8 mouse cellular contexts compared by ENCODE assay signal in genomic region chr16:92697737-92698611, GRCm38 (mm10).
DNase-seq lines count a peak whose midpoint lies in the region; ATAC-seq and TF ChIP-seq lines count a peak whose summit lies in the region.

No protein-coding gene starts in this region.

- no peaks in the 10 kb centered on the region for H3K36me3 ChIP-seq in forebrain, embryonic 11.5 days (ENCODE audit: control insufficient read depth, insufficient read depth, low read length)
- H3K36me3 ChIP-seq in hindbrain, embryonic 16.5 days (ENCODE audit: control insufficient read depth, insufficient read depth, low read length), result no peaks in the 10 kb centered on the region
- H3K36me3 ChIP-seq in lung, embryonic 16.5 days (ENCODE audit: control insufficient read depth, insufficient read depth, low read length), result no peaks in the 10 kb centered on the region
- no peaks in the 10 kb centered on the region for H3K36me3 ChIP-seq in small intestine, adult 2 months (ENCODE audit: control insufficient read depth, insufficient read depth, low read length)

- TF ChIP-seq CTCF in small intestine, adult 2 months (IDR thresholded peaks at IDR 0.05; ENCODE audit: extremely low read depth, insufficient read length, insufficient replicate concordance, low read depth, low read length), result no peak

- peaks cover 79% of the 10 kb centered on the region for H3K27me3 ChIP-seq in forebrain, embryonic 11.5 days (ENCODE audit: control insufficient read depth, insufficient read depth, low read length)
- H3K27me3 ChIP-seq in hindbrain, embryonic 16.5 days (replicated peaks; ENCODE audit: control insufficient read depth, insufficient read depth, low read length), result peaks cover 48% of the 10 kb centered on the region
- H3K27me3 ChIP-seq in lung, embryonic 16.5 days (ENCODE audit: control insufficient read depth, insufficient read depth, low read depth, low read length), result peaks cover 21% of the 10 kb centered on the region; the same call in 1 of the 2 replicates
- peaks cover 29% of the 10 kb centered on the region for H3K27me3 ChIP-seq in small intestine, adult 2 months (ENCODE audit: control insufficient read depth, insufficient read depth, low read length)

- no peaks in the 10 kb centered on the region for H3K9me3 ChIP-seq in forebrain, embryonic 11.5 days (ENCODE audit: control insufficient read depth, low read length)
- no peaks in the 10 kb centered on the region for H3K9me3 ChIP-seq in hindbrain, embryonic 16.5 days (ENCODE audit: control insufficient read depth, low read length)
- no peaks in the 10 kb centered on the region for H3K9me3 ChIP-seq in lung, embryonic 16.5 days (ENCODE audit: control insufficient read depth, low read length)

- peaks cover 25% of the 10 kb centered on the region for H3K4me1 ChIP-seq in forebrain, embryonic 11.5 days (replicated peaks; ENCODE audit: control insufficient read depth, insufficient read depth, low read length)
- H3K4me1 ChIP-seq in hindbrain, embryonic 16.5 days (ENCODE audit: control insufficient read depth, insufficient read depth, low read depth, low read length), result peaks cover 29% of the 10 kb centered on the region
- H3K4me1 ChIP-seq in lung, embryonic 16.5 days (replicated peaks; ENCODE audit: control insufficient read depth, insufficient read depth, low read length), result peaks cover 27% of the 10 kb centered on the region
- H3K4me1 ChIP-seq in small intestine, adult 2 months (ENCODE audit: control insufficient read depth, insufficient read depth, insufficient read length, low read length), result peaks cover 15% of the 10 kb centered on the region

- no peak overlapping the region for H3K27ac ChIP-seq in forebrain, embryonic 11.5 days (ENCODE audit: low read depth, low read length)
- H3K27ac ChIP-seq in hindbrain, embryonic 16.5 days (ENCODE audit: low read depth, low read length), result 0 out of 2 replicates have a peak overlapping the region, but pooled peaks have one; percentile 29
- H3K27ac ChIP-seq in lung, embryonic 16.5 days (ENCODE audit: low read length), result peak overlapping the region; percentile 95
- peak overlapping the region; percentile 48 for H3K27ac ChIP-seq in small intestine, adult 2 months (ENCODE audit: insufficient read depth, low read depth, low read length)

- peak overlapping the region; percentile 47 for H3K4me3 ChIP-seq in forebrain, embryonic 11.5 days (ENCODE audit: low read depth, low read length)
- H3K4me3 ChIP-seq in hindbrain, embryonic 16.5 days (ENCODE audit: low read length), result peak overlapping the region; percentile 49
- peak overlapping the region; percentile 65 for H3K4me3 ChIP-seq in lung, embryonic 16.5 days (ENCODE audit: low read length)
- H3K4me3 ChIP-seq in small intestine, adult 2 months (ENCODE audit: low read depth, low read length), result peak overlapping the region; percentile 72

- under 1% methylated on average over 48 of the region's 48 CpGs for WGBS in forebrain, embryonic 11.5 days
- 1% methylated on average over 48 of the region's 48 CpGs for WGBS in hindbrain, embryonic 16.5 days
- WGBS in lung, embryonic 16.5 days, result under 1% methylated on average over 48 of the region's 48 CpGs
- under 1% methylated on average over 48 of the region's 48 CpGs for WGBS in small intestine, adult 2 months

- TF ChIP-seq POLR2A in small intestine, adult 2 months (IDR thresholded peaks at IDR 0.05; ENCODE audit: low read depth, low read length), result no peak

- ATAC-seq in forebrain, embryonic 11.5 days (replicated peaks; ENCODE audit: low FRiP score), result peak; percentile 31
- ATAC-seq in hindbrain, embryonic 16.5 days, result peak; percentile 59; the same call in 1 of the 2 replicates
- peak; percentile 51 for ATAC-seq in lung, embryonic 16.5 days (ENCODE audit: low read depth)

- peak; percentile 12 for DNase-seq in kidney, adult 9 months
- DNase-seq in kidney, adult 8-10 months, result no peak
- DNase-seq in ZHBTc4 (ENCODE audit: low read depth, low spot score), result peak; percentile 59
- peak; percentile 69 for DNase-seq in forebrain, embryonic 11.5 days (ENCODE audit: low spot score)
- DNase-seq in right cerebral cortex, postnatal 14 days, result no peak

- peak overlapping the region; percentile 48 for H3K9ac ChIP-seq in forebrain, embryonic 11.5 days (ENCODE audit: low read length)
- H3K9ac ChIP-seq in hindbrain, embryonic 16.5 days (ENCODE audit: low read depth, low read length), result peak overlapping the region; percentile 64
- H3K9ac ChIP-seq in lung, embryonic 16.5 days (ENCODE audit: low read length), result peak overlapping the region; percentile 74

- H3K4me2 ChIP-seq in forebrain, embryonic 11.5 days (ENCODE audit: low read depth, low read length, severe bottlenecking), result peak overlapping the region; percentile 97
- peak overlapping the region; percentile 92 for H3K4me2 ChIP-seq in hindbrain, embryonic 16.5 days (ENCODE audit: low read length)
- H3K4me2 ChIP-seq in lung, embryonic 16.5 days (ENCODE audit: low read depth, low read length), result peak overlapping the region; percentile 95

Comparison
In these comparisons a context has a peak if more than half of its experiments do, and no peak if none do; other contexts are left out.
1. DNase-seq: peak in kidney, adult 9 months (single experiment), ZHBTc4 (single experiment) and forebrain, embryonic 11.5 days (single experiment); none in kidney, adult 8-10 months (0 of 2) and right cerebral cortex, postnatal 14 days (single experiment).
2. Peak in every context shown above with its lines, with median percentiles within 50 percentile points of each other: ATAC-seq, H3K4me2 ChIP-seq, H3K4me3 ChIP-seq and H3K9ac ChIP-seq.